Mouse (Mus musculus): ENCODE data around the gene Fam234b.

Gene Fam234b

DNA sequence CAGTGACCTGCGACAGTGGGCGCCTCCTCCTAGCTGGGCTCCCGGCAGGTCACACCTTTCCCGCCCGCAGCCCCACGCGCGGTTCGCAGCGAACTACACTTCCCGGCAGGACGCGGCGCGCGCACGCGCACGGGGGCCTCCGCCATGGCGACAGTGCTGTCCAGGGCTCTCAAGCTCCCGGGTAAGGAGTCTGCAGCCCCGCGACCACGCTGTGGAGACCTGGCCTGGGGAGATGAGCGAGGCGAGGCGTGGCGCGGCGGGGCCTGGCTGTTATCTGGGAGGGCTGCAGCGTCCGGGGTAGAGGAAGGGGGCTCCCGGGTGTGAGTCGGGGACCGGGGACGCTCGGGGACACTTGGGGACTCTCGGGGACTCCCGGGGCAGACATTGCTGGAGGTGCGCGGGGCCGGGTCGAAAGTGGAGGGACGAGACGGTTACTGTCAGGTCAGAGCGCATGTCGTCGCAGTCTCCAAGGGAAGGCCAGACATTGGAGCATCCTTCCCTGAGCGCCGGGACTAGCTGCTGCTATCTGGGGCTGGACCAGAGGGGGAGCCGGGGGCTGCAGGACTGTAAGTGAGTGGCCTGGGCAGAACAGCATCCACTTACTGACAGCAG lies at the start of gene Fam234b, which contains the start of gene Hebp1:
Gene Fam234b, plus strand, starts transcription at position 57 of the 612 bp plus-strand sequence.
Gene Hebp1, minus strand, starts transcription at position 102 of the 612 bp plus-strand sequence.
- peak; percentile 98 for DNase-seq

DNA sequence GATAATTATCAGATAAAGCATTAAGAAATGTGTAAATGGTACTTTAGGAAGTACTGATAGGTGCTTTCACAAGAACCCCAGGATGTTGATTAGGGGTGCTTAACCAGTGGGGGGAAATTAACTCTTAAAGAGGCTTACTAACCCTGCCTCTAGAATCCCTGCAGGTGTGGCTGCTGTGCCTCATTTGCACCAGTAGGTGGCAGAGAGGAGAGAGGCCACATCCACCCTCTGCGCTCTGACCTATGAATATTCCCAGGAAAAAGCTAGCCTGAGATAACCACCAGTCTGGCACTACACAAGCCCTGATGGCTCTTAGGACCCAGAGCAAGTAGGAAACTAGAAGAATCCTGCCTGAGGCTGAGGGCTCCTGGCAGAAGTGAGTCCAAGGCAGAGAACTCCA lies 49.3 kb upstream of the Fam234b start:
- DNase-seq = peak; percentile 88

DNA sequence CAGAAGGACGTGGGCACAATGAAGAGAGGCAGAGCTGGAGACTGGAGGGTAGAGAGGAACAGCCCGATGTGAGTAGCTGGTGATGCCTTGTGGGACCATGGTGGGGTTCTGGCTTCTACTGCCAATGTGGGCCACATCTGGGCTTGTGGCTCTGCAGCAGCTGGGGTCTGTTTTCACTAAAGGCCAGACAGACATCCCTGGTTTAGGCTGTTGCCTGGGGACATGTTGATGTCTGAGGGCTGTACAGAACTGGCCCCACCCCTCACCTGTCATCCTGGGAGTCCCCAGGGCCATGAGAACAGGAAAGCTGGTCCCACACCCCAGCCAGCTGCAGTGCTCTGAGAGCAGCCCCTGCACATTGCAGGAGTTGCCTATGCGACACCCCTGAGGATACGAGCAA lies 48.6 kb upstream of the Fam234b start:
- peak; percentile 60 for DNase-seq

DNA sequence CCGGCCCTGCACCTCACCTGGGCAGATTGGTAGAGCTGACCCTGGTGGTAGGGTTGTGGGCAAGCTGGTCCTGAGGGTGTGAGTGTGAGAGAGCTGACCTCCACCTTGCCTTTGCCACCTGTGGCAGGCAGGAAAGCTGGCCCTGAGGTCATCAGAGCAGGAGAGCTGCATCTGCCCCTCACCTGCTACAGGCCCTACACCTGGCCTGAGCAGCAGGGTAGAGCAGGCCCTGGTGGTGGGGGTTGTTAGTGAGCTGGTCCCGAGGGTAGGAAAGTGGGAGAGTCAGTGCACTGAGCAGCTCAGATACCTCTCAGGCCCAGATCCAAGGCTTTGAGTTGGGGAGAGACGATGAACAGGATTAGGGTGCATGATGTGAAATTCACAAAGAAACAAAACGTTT lies 48.1 kb upstream of the Fam234b start:
- peak; percentile 73 for DNase-seq

DNA sequence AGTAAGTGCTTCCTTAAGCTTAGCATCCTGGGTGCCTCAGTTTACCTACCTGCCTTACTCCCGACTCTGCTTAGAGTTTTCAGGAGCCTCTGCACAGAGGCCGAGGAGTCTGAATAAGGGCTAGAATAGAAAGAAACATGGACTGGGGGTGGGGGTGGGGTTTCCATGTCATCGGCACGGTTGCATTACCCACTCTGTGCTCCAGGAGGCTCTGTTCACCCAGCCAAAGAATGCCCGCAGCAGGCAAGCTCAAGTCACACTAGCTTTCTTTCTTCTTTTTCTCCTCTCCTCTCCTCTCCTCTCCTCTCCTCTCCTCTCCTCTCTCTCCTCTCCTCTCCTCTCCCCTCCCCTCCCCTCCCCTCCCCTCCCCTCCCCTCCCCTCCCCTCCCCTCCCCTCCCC lies 47.5 kb upstream of the Fam234b start:
- DNase-seq = peak; percentile 86

DNA sequence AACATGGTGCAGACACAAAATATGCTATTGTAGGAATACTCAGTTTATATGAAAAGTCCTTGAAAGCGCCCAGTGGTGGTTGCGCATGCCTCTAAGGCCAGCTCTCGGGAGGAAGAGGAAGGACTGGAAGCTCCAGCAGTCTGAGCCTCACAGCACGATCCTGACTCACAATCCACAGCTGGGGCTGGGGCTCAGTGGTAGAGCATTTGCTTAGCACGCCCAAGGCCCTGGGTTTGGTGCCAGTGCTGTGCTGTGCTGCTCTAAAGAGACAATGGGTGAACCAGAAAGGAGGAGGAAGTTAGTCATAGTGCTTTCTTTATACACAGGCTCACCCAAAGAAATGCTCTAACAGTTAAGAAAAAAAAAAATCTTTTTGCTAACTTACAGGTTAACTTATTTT lies 44.1 kb upstream of the Fam234b start:
- DNase-seq = no peak

DNA sequence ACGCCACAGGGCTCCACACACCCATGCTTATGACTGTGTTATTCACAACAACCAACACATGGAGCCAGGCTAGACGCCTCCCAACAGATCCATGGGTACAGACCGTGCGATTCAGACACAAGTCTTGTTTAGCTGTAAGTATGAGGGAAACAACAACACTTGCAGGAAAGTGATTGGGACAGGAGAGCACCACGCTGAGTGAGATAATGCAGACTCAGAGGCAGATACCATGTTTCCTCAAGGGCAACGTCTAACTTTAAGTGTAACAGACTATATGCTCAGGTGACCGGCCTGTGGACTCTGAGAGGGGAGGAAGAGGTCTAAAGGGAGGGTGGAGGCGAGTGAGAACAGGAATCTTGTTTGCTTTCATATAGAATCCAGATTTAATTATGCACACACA lies 41.2 kb upstream of the Fam234b start:
- no peak for DNase-seq

DNA sequence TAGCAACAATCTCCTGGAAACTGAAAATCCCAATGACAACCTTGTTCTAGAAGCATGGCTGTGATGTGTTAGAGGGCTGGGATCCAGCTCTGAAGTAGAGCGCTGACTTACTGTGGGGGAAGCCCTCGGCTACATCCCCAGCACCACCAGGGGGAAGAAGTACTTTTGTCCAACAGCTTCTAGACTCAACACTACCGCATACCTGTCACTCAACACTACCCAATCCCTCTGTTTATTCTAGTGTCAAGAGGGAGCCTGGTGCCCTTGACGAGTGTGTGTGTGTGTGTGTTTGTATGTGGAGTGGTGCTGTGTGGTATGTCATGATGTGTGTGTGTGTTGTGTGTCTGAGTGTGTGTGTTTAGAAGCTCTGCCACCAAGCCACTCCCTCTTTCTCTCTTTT lies 40.3 kb upstream of the Fam234b start:
- peak; percentile 91 for DNase-seq

DNA sequence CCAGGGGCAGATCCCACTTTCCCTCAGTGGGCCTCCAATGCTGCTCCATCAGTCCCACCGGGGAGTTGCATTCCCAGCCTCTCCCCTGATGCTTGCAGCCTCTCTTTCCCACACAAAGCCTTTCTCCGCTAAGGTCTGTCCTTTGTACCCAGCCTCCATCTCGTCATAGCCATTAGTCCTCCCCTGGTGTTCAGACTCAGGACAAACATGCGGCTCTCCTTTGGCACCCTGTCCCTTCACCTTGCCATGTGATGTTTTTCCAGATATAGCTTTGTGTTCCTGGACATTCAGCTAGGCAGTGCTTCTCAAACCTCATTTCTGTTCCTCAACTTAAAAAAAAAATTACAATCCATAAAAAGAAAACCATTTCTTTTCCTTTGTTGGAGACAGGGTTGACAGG lies 39.3 kb upstream of the Fam234b start:
- no peak for DNase-seq

DNA sequence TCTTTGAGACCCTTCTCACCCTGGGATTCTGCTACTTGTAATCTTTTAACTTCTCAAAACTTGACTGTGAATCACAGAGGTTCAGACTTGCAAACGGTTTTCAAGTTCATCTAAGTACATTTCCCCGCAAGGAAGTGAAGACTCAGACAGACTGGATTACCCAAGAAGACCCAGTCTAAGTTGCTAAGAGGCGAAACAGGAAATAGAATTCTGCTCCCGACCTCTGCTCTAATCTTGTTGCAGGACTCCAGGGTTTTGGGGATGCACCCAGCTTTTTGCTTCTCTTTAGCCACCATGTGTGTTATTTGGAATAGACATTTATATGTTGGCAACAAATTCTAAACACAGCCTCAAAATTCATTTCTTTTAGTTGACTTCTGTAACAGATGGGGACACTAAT lies 36.4 kb upstream of the Fam234b start:
- DNase-seq = no peak

DNA sequence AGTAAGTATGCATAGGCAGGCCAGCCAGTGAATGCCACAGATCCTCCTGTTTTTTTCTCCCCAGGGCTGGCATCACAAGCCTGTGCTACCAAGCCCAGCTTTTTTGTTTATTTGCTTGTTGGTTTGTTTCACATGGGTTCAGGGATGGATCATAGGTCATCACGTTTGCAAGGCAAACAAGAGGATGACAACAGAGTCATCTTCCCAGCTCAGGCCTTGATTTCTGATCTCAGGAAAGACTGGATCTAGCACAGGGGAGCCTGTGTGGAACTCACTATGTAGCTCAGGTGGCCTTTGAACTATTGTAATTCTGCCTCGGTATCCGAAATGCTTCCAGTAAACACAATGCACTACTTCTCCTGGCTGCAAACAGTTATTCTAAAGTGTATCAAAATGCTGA lies 35.5 kb upstream of the Fam234b start:
- DNase-seq = no peak

DNA sequence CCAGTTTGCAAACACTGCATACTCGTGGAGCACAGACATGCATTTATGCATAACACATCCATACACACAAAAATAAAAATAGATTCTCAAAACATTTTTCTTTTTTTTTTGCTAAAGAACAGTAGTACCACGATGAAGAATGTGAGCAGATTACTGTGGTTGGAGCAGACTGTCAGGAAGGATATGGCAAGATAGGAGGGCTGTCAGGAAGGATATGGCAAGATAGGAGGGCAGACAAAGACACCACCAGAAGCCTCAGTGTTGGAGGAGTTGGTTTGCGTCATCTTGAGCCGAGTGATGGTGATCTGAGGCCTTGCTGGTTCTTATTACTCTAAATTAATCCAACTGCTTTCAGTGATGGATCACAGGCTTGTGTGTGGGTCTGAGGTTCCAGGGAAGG lies 34.9 kb upstream of the Fam234b start:
- no peak for DNase-seq

DNA sequence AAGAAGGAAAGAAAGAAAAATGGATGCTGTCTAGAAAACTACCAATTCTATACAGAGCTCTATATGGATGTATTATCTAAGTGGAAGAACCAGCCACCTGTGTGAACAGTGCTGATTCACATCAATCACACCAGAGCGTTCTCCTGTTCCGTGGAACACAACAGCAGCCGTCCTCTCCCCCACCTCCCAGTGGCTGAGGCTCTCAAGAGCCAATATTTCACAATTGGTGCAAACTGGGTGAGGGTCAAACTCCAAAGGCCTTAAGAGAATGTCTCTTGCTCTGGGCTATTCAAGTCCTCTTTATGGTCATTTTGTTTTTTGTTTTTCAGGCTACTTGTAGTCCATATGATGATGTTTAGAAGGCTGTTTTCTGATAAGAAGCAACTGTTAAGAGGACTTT lies 32.6 kb upstream of the Fam234b start:
- no peak for DNase-seq

DNA sequence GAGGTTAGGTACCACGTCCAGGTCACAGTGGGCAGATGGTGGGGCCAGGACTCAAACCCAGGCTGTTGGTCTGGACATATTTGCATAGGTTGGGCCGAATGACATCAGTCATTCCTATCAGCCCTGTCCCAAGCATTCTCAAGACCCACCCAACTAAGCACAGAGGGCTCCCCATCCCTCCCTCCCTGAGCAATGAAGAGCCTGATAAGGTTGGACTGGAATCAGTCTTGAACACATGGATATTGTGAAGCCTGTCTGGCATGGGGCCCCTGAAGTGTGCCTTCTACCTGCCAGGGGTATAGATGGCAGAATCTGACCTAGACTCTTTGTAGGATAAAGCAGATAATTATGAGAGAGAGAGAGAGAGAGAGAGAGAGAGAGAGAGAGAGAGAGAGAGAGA lies 32.1 kb upstream of the Fam234b start:
- DNase-seq = no peak

DNA sequence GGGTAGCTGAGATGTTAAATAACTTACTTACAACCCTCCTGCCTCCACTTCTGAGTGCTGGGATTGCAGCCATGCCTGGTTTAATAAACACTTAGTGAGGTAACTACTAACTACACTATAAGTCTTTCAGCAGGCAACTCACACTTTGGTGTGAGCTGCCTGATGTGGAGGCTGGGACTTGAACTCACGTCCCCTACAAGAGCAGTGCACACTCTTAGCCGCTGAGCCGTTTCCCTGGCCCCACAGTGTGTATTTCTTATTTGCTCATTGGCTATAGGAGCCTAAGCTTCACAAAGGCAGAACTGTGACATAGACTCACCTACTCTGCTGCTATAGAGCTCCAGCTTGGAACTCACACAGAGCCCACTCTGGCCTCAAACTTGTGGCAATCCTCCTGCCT lies 31.5 kb upstream of the Fam234b start:
- no peak for DNase-seq

DNA sequence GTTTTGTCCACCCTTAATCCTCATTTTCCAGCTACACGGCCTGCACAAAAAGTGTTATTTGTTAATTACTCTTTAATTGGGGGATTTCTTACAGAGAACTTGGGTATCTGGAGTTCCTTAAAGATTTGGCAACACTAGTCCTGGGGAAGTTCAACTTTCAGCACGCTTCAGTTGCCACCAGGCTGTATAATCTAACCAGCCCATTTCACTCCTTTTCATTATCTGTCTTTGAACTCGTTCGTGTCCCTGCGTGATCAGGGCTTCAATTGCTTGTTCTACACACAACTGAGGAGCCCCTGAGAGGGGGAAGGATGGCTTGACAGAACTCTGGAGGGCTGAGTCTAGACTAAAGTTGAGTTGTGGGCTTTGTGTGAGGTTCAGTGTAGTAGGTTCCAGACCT lies 31.1 kb upstream of the Fam234b start:
- no peak for DNase-seq

DNA sequence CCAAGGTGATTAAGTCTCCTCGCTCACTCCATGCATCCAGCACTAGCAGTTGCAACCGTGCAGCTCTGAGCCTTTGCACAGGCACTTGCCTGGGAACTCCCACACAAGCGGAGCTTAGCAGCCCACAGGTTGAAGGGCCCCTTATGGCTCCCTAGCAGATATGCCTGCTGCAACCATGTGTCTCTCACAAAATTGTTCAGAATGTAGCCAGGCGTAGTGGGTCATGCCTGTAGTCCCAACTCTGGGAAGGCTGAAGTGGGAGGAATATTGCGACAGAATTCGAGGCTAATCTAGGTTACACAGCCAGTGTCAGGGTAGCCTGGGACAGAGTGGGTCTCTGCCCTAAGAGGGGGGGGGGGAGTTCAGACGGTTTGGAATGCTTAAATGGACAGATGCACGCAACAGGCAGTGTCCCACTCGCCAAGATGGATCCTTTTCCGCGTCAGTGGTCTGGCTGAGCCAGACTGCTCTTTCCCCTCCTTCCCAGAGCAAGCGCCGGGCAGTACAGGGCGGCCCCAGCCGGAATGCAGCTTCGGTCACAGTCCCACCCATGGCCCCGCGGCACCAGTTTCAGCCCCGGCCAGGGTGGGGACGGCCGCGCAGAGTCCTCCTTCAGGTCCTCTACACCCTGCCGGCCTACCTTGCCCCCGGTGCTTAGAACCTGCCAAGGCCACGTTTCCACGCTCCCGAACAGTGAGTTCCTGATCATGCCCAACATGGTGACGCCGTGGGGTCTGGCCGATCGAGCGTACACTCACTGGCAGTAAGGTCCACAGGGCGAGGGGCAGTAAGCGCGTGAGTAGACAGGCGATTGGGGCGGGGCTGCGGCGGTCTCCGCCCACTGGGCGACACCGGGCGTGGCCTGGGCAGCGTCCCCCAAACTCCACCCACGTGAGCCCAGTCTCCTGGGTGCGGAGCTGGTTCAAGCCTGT lies 30.1 kb upstream of the Fam234b start:
- peak; percentile 99 for DNase-seq

DNA sequence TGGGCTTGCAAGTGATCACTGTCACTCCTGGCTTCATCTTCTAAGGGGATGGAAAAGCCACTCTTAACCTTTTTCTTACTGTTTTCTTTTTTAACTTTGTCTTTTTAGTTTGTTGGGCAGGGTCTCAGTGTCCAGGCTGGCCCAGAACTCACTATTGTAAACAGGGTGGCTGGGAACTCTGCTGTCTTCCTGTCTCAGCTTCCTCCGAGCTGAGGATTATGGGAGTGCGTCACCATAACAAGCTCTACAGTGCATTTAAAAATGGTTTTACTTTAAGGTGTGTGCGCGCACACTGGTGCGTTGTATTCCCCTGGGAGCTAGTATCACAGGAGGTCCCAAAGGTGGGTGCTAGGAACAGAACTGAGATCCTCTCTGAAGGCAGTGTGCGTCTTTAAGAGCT lies 29.3 kb upstream of the Fam234b start:
- peak; percentile 96 for DNase-seq

DNA sequence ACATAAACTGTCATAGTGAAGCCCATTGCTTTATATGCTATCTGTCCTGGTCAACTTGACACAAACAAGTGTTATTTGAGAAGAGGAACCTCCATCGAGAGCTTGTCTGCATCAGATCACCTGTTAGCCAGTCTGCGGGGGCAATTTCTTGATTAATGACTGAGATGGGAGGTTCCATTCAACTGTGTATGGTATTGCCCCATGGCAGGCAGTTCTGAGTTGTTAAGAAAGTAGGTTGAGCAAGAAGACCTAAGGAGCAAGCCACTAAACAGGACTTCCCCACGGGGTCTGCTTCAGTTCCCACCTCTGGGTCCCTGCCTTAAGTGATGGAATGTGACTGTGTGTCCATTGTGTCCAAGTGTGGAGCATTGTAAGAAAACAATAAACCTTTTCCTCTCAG lies 28.5 kb upstream of the Fam234b start:
- DNase-seq = no peak

DNA sequence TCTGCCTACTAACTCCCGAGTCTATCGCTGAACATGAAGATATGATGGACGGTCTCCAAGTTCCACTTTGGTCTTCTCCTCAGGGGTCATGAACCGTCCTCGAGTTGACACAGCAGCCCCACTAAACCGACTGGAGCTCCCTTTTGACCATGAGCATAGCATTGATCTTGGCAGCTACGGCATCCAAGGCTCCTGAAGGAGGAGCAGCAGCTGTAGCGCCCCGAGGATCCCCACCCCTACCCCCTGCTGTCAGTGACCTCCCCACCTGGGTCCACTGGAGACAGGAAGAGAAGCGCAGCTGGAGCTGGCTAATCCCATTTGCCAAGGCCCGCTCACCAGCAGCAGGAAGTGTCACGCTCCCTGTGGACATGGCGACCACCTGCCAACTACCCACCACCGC lies 26.0 kb upstream of the Fam234b start:
- no peak for DNase-seq

DNA sequence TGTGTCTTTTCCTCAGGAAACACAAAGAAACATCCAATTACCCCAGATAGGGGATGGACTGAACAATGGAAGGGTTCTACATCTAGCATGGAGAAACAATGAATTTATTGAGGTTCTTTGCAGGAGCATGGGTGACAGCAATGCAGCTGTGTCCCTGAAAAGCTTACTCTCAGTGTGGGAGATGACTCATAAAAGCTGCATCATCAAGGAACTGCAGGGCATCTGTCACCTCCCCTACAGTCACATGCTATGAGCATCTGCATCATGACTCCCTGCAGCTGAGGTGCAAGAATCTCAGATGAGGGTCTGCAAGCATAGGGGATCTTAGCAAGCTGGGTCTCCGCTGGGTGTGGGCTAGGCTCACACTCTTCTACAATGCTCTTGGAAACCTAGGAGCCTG lies 22.8 kb upstream of the Fam234b start:
- DNase-seq = no peak

DNA sequence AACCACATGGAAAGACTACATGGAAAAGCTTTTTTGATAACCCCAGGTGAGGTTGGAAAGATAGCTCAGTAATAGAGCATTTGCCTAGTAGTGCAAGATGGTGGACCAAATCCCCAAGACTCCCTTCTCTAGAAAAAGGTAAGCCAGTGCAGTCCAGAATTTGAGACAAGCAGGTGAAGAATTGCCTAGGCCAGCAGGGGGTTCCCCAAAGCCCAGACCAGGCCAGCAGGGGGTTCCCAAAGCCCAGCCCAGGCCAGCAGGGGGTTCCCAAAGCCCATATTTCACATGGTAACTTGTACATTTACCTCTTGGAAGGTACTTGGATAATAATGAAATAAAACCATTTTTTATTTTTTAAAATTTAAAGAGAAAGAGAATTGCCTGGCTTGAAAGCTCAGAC lies 20.5 kb upstream of the Fam234b start:
- no peak for DNase-seq

DNA sequence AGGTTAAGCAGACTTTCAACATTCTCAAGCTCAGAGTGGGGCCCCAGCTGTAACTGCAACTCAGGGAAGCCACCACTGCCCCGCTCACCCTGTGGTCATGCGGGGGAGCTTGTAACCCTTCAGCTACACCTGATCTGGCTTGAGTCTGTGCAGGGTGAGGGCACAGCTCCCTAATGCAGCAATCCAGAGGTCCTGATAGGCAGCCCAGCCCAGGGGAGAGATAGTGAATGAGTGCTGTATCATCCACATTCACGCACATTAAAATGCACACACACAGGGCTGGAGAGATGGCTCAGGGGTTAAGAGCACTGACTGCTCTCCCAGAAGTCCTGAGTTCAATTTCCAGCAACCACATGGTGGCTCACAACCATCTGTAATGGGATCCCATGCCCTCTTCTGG lies 19.2 kb upstream of the Fam234b start:
- DNase-seq = no peak

DNA sequence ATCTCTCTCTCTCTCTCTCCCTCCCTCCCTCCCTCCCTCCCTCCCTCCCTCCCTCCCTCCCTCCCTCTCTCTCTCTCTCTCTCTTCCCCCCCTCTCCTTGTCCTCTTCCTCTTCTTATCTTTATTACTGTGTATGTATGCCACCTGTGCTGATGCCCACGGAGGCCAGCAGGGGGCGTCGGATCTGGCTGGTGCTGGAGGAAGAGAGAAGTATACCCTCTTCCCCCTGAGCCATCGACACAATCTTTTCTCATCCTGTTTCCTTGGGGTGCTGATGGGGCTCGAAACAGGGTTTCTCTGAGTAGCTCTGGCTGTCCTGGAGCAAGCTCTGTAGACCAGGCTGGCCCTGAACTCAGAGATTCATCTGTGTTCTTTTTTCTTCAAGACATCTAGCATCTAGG lies 14.9 kb upstream of the Fam234b start:
- DNase-seq = no peak

DNA sequence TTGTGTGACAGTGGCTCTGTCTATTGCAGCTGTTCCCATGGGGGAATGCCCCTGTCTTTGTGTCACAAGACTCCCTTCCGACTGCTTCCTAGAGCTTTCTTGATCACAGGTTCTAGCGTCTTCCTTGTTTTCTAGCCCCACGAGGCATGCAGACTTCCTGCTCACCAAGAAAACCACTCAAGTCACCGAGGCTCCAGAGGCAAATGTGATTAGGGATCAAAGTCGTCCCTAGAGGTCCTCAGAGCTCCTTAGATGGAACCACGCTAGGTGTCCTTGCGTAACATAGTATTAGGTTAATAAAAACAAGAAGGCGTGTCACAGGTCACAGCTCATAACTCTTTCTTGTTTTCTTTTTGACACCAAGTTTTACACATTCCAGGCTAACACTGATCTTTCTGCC lies 13.8 kb upstream of the Fam234b start:
- no peak for DNase-seq
